Mouse (Mus musculus): Measurements from ENCODE around the gene Oprd1.

DNA sequence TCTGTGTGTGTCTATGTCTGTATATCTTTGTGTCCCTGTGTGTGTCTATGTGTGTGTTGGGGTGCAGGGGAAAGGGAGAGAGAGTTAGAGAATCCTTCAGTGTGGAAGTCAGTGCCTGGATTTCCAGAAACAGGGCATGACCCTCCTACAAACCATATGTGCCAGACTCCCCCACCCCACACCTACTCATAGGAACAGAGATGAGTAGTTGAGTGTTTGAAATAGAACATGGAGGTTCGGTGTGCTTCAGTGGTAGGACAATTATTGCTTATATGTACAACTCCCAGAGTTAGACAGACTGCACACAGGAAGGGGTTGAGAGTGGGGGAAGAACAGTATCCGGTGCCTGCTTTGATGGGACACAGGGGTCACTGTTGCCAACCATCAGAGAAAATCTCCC is 14.2 kb downstream of the Oprd1 start:
- TF ChIP-seq POLR2A (IDR thresholded peaks at IDR 0.05; ENCODE audit: borderline replicate concordance, low read depth, low read length) (no peak), CTCF (IDR thresholded peaks at IDR 0.05; ENCODE audit: low read depth, low read length) (no peak)
